Mouse (Mus musculus): ENCODE measurements around the gene Rb1. TPM values are rescaled to one million over a fixed set of nuclear protein-coding genes. Genes with fewer than 3 reads are reported as not detected.

Rb1 gene
- polyA plus RNA-seq, 1 experiment from 2014 or later: 18.2 TPM

- 72% methylated on average over 5 of the region's 5 CpGs for WGBS
- no peak overlapping the region for H3K4me2 ChIP-seq (replicated peaks)
- no peaks in the 10 kb centered on the region for H3K9me3 ChIP-seq
- H3K4me3 ChIP-seq: no peak overlapping the region
- no peak for ATAC-seq (ENCODE audit: low FRiP score, low read depth)
- H3K4me1 ChIP-seq: peaks cover 6% of the 10 kb centered on the region
- no peaks in the 10 kb centered on the region for H3K27me3 ChIP-seq
- H3K36me3 ChIP-seq: no peaks in the 10 kb centered on the region
- no peak overlapping the region for H3K27ac ChIP-seq
- H3K9ac ChIP-seq: no peak overlapping the region
Observed at GRCm38 (mm10) chr14:73137234-73137633, 188.4 kb downstream of the Rb1 start.

MicroRNAs encoded within 50 kb of the gene (microRNA counts, 519-probe panel; counts per million panel counts)
- not detected for microRNA mmu-miR-687

Small RNA genes within 50 kb of the gene (microRNA-seq; reads per million reads assigned to microRNA genes)
- not detected for gene Mir687

Other genes starting within 250 kb of the Rb1 start
- 146 and 151 TPM in 2 replicates for gene Rcbtb2, start 202.8 kb downstream of the Rb1 start, polyA plus RNA-seq (2015; fragmentation: Nextera tagmentation; extraction: Ambion mirVana)
- 13.9 and 15.6 TPM in 2 replicates for gene Lpar6, start 87.9 kb downstream of the Rb1 start, polyA plus RNA-seq (2015; fragmentation: Nextera tagmentation; extraction: Ambion mirVana)
- 681 and 682 TPM in 2 replicates for gene Itm2b, start 59.5 kb upstream of the Rb1 start, polyA plus RNA-seq (2015; fragmentation: Nextera tagmentation; extraction: Ambion mirVana)
- gene Med4, start 184.2 kb upstream of the Rb1 start, polyA plus RNA-seq (2015; fragmentation: Nextera tagmentation; extraction: Ambion mirVana): 105 and 113 TPM in 2 replicates
- gene Sucla2, start 199.5 kb upstream of the Rb1 start, polyA plus RNA-seq (2015; fragmentation: Nextera tagmentation; extraction: Ambion mirVana): 103 and 106 TPM in 2 replicates
- gene Nudt15, start 222.4 kb upstream of the Rb1 start, polyA plus RNA-seq (2015; fragmentation: Nextera tagmentation; extraction: Ambion mirVana): 6.2 and 6.8 TPM in 2 replicates